Mouse (Mus musculus) forebrain, postnatal 0 days (tissue): ENCODE results near the gene Gsdma2. TPM values are rescaled to one million over a fixed set of nuclear protein-coding genes. Genes with fewer than 3 reads are reported as not detected.
"Not testable (repeated sequence)": the region's sequence is repeated elsewhere in the genome, so short reads cannot be mapped to it uniquely, and the experiment has no call there.

Source experiments
- ATAC-seq: fragments of 200-750 bp; cut with Nextera tagmentation; 2 replicates; pipeline ENCODE4 v1.8.0; 2017; ENCODE audit warnings: mild to moderate bottlenecking, moderate library complexity
- DNase-seq: peaks from one replicate; pipeline ENCODE4 v3.0.0-alpha.2; 2015
- H3K27ac ChIP-seq: fragments of 300-500 bp; sonication (generic); 2 replicates; pipeline ENCODE4 v1.5.1; 2014; ENCODE audit warnings: low read depth, mild to moderate bottlenecking, antibody characterized with exemption, low read length, moderate library complexity, mixed read lengths
- H3K27me3 ChIP-seq: fragments of 300-500 bp; sonication (generic); 2 replicates; pipeline ENCODE4 v1.6.1; 2014; ENCODE audit warnings: mild to moderate bottlenecking, low read length, mixed read lengths; ENCODE audit not compliant: insufficient read depth
- H3K36me3 ChIP-seq: fragments of 300-500 bp; sonication (generic); 2 replicates; pipeline ENCODE4 v1.6.1; 2014; ENCODE audit warnings: mild to moderate bottlenecking, moderate library complexity; ENCODE audit not compliant: insufficient read depth
- H3K4me1 ChIP-seq: fragments of 300-500 bp; sonication (generic); 2 replicates; pipeline ENCODE4 v1.6.1; 2014; ENCODE audit warnings: antibody characterized with exemption; ENCODE audit not compliant: insufficient read depth
- H3K4me2 ChIP-seq: fragments of 300-500 bp; sonication (generic); 2 replicates; pipeline ENCODE4 v1.6.1; 2014; ENCODE audit warnings: low read depth, mild to moderate bottlenecking, moderate library complexity
- H3K4me3 ChIP-seq: fragments of 300-500 bp; sonication (generic); 2 replicates; pipeline ENCODE4 v1.5.1; 2014; ENCODE audit warnings: low read depth, low read length, mixed read lengths
- H3K9ac ChIP-seq: fragments of 300-500 bp; sonication (generic); 2 replicates; pipeline ENCODE4 v1.6.1; 2014; ENCODE audit warnings: mild to moderate bottlenecking
- H3K9me3 ChIP-seq: fragments of 300-500 bp; sonication (generic); 2 replicates; pipeline ENCODE4 v1.6.1; 2016; ENCODE audit warnings: low read length
- CTCF ChIP-seq: sonication (generic); IDR thresholded peaks from 2 replicates; pipeline ENCODE4 v1.5.1; 2016; ENCODE audit warnings: antibody characterized with exemption, control low read depth, low read depth
- WGBS: fragments of 180-500 bp; shearing (Covaris S2); extraction: QIAGEN DNeasy Blood & Tissue Kit; methylation state at CpG from one replicate; pipeline ENCODE4 v1.1.7; 2014; 5-methylcytosine and 5-hydroxymethylcytosine counted together
- polyA plus RNA-seq: library from polyadenylated mRNA; unstranded; fragments of >200 nt; fragmentation: Nextera tagmentation; extraction: Ambion mirVana; gene quantifications from 2 replicates; pipeline ENCODE4 v1.2.1, GENCODE M21; 2015
- total RNA-seq: library from RNA; depleted of rRNA; stranded (reverse); fragments of >200 nt; gene quantifications from 2 replicates; pipeline ENCODE4 v1.2.3, GENCODE M21; 2014

The Gsdma2 gene
- total and polyA plus RNA-seq, 2 experiments from 2014 or later: 0.11 TPM; not detected in 1

- H3K4me1 ChIP-seq: peaks cover 7% of the 10 kb centered on the region; the same call in 1 of the 2 replicates
- no peak overlapping the region for H3K4me2 ChIP-seq
- TF ChIP-seq CTCF: no peak
- 96% methylated on average over 1 of the region's 1 CpGs for WGBS
- no peak overlapping the region for H3K4me3 ChIP-seq
- H3K36me3 ChIP-seq: no peaks in the 10 kb centered on the region
- H3K9me3 ChIP-seq: no peaks in the 10 kb centered on the region
- DNase-seq (no peak), ATAC-seq (no peak)
- no peak overlapping the region for H3K27ac ChIP-seq
- no peaks in the 10 kb centered on the region for H3K27me3 ChIP-seq
- H3K9ac ChIP-seq: no peak overlapping the region
Measured at GRCm38 (mm10) chr11:98680023-98680422, 33.5 kb downstream of the Gsdma2 start.

- not testable (repeated sequence) for H3K4me2 ChIP-seq, H3K9me3 ChIP-seq, H3K9ac ChIP-seq, ATAC-seq, H3K4me1 ChIP-seq, H3K27me3 ChIP-seq, DNase-seq, H3K4me3 ChIP-seq, H3K27ac ChIP-seq, H3K36me3 ChIP-seq
- WGBS: 89% methylated on average over 4 of the region's 4 CpGs
Measured at GRCm38 (mm10) chr11:98680595-98680994, 34.0 kb downstream of the Gsdma2 start.

- Histone ChIP-seq H3K4me3 (no peak overlapping the region), H3K9me3 (no peaks in the 10 kb centered on the region), H3K27ac (no peak overlapping the region), H3K9ac (no peak overlapping the region), H3K4me1 (peaks cover 7% of the 10 kb centered on the region; the same call in 1 of the 2 replicates), H3K27me3 (no peaks in the 10 kb centered on the region), H3K4me2 (no peak overlapping the region), H3K36me3 (peaks cover 10% of the 10 kb centered on the region)
- WGBS: 84% methylated on average over 4 of the region's 4 CpGs
- DNase-seq (no peak), ATAC-seq (no peak)
- no peak for TF ChIP-seq CTCF
Measured at GRCm38 (mm10) chr11:98681186-98681585, 34.6 kb downstream of the Gsdma2 start.

- peak within 1 kb of the TSS; percentile 82 for H3K4me2 ChIP-seq
- DNase-seq (peak; percentile 97), ATAC-seq (peak; percentile 96)
- peak; percentile 54 for TF ChIP-seq CTCF
- peak within 1 kb of the TSS; percentile 84 for H3K27ac ChIP-seq
- peaks cover 7% of the 10 kb centered on the region; the same call in 1 of the 2 replicates for H3K4me1 ChIP-seq
- peak within 1 kb of the TSS; percentile 98 for H3K4me3 ChIP-seq
- no peaks in the 10 kb centered on the region for H3K27me3 ChIP-seq
- 4% methylated on average over 45 of the region's 45 CpGs for WGBS
- peak within 1 kb of the TSS; percentile 99 for H3K9ac ChIP-seq
- peaks cover 18% of the 10 kb centered on the region for H3K36me3 ChIP-seq
- H3K9me3 ChIP-seq: no peaks in the 10 kb centered on the region
Measured at GRCm38 (mm10) chr11:98681786-98682745, 35.5 kb downstream of the Gsdma2 start, which contains the start of gene Psmd3. Gene Psmd3, plus strand, starts transcription at chr11:98682554.

- H3K27me3 ChIP-seq: no peaks in the 10 kb centered on the region
- H3K9me3 ChIP-seq: no peaks in the 10 kb centered on the region
- H3K4me3 ChIP-seq: peak overlapping the region; percentile 98
- ATAC-seq (no peak; the same call in 1 of the 2 replicates), DNase-seq (no peak)
- peaks cover 25% of the 10 kb centered on the region for H3K36me3 ChIP-seq
- peaks cover 7% of the 10 kb centered on the region; the same call in 1 of the 2 replicates for H3K4me1 ChIP-seq
- peak overlapping the region; percentile 82 for H3K4me2 ChIP-seq
- peak overlapping the region; percentile 99 for H3K9ac ChIP-seq
- TF ChIP-seq CTCF: no peak
- H3K27ac ChIP-seq: peak overlapping the region; percentile 84
- WGBS: 0% methylated on average over 23 of the region's 23 CpGs
Measured at GRCm38 (mm10) chr11:98682811-98683210, 36.3 kb downstream of the Gsdma2 start.

GRCm38 (mm10) chr11:98685642-98686041 lies 39.1 kb downstream of the Gsdma2 start:
- DNase-seq (no peak), ATAC-seq (no peak)
- Histone ChIP-seq H3K4me1 (peaks cover 7% of the 10 kb centered on the region; the same call in 1 of the 2 replicates), H3K27ac (no peak overlapping the region), H3K27me3 (no peaks in the 10 kb centered on the region), H3K4me2 (no peak overlapping the region), H3K36me3 (peaks cover 48% of the 10 kb centered on the region), H3K4me3 (no peak overlapping the region), H3K9me3 (no peaks in the 10 kb centered on the region), H3K9ac (no peak overlapping the region)
- WGBS: 92% methylated on average over 9 of the region's 9 CpGs
- TF ChIP-seq CTCF: no peak

- WGBS: 84% methylated on average over 4 of the region's 4 CpGs
Measured at GRCm38 (mm10) chr11:98686976-98687375, 40.4 kb downstream of the Gsdma2 start.

More at GRCm38 (mm10) chr11:98686976-98687375, 40.4 kb downstream of the Gsdma2 start:
- Histone ChIP-seq H3K4me2 (no peak overlapping the region), H3K9ac (no peak overlapping the region), H3K4me1 (peaks cover 7% of the 10 kb centered on the region; the same call in 1 of the 2 replicates), H3K4me3 (no peak overlapping the region), H3K36me3 (peaks cover 62% of the 10 kb centered on the region), H3K27me3 (no peaks in the 10 kb centered on the region), H3K9me3 (no peaks in the 10 kb centered on the region), H3K27ac (no peak overlapping the region)
- DNase-seq: no peak
- no peak for TF ChIP-seq CTCF
- no peak for ATAC-seq
